Mouse (Mus musculus) thymus, adult 2 months (tissue): ENCODE data around the gene Susd1. TPM values are rescaled to one million over a fixed set of nuclear protein-coding genes. Genes with fewer than 3 reads are reported as not detected.
A peak's percentile ranks its signal among the peaks of the same experiment; 100 is the strongest.

Experiments
- DNase-seq: peaks from one replicate; pipeline ENCODE4 v3.0.0; 2021
- H3K27ac ChIP-seq: fragments of 200-500 bp; 2 replicates; pipeline ENCODE4 v1.5.1; 2012; ENCODE audit warnings: low read length, control low read depth; ENCODE audit not compliant: control insufficient read depth, insufficient read depth
- H3K27me3 ChIP-seq: fragments of 200-500 bp; 2 replicates; pipeline ENCODE4 v1.6.1; 2012; ENCODE audit warnings: mild to moderate bottlenecking, low read length, moderate library complexity, mixed read lengths; ENCODE audit not compliant: control insufficient read depth, insufficient read depth
- H3K36me3 ChIP-seq: fragments of 200-500 bp; 2 replicates; pipeline ENCODE4 v1.6.1; 2012; ENCODE audit warnings: mild to moderate bottlenecking, low read length, moderate library complexity; ENCODE audit not compliant: control insufficient read depth, insufficient read depth
- H3K4me1 ChIP-seq: fragments of 200-500 bp; replicated peaks from 2 replicates; pipeline ENCODE4 v1.6.1; 2012; ENCODE audit warnings: low read length; ENCODE audit not compliant: control insufficient read depth, insufficient read depth
- H3K4me3 ChIP-seq: fragments of 200-500 bp; 2 replicates; pipeline ENCODE4 v1.5.1; 2012; ENCODE audit warnings: mild to moderate bottlenecking, low read length, control low read depth, moderate library complexity; ENCODE audit not compliant: control insufficient read depth, insufficient read depth
- CTCF ChIP-seq: fragments of 200-500 bp; IDR thresholded peaks from 2 replicates; pipeline ENCODE4 v1.5.1; 2012; ENCODE audit warnings: mild to moderate bottlenecking, control low read depth, low read length, moderate library complexity, borderline replicate concordance; ENCODE audit not compliant: control insufficient read depth, poor library complexity, insufficient read depth; ENCODE audit errors: extremely low read depth
- POLR2A ChIP-seq: fragments of 200-500 bp; IDR thresholded peaks from 2 replicates; pipeline ENCODE4 v1.6.1; 2012; ENCODE audit warnings: mild to moderate bottlenecking, low read length, control low read depth, moderate library complexity; ENCODE audit not compliant: control insufficient read depth, poor library complexity, insufficient read depth; ENCODE audit errors: extremely low read depth
- whole genome bisulfite sequencing: fragments of 180-500 bp; shearing (Covaris S2); methylation state at CpG from one replicate; pipeline ENCODE4 v1.1.7; 2018; 5-methylcytosine and 5-hydroxymethylcytosine counted together
- polyA plus RNA-seq: library from polyadenylated mRNA; depleted of rRNA; stranded (reverse); fragments of >200 nt; gene quantifications from 2 replicates; pipeline ENCODE4 v1.2.3, GENCODE M21; 2012

The Susd1 gene
- polyA plus RNA-seq, 1 experiment: 22.0 TPM

GRCm38 (mm10) chr4:59333424-59333895 lies 105.0 kb downstream of the Susd1 start:
- Histone ChIP-seq H3K4me3 (no peak overlapping the region), H3K27ac (peak overlapping the region; percentile 74), H3K27me3 (no peaks in the 10 kb centered on the region), H3K36me3 (no peaks in the 10 kb centered on the region), H3K4me1 (peaks cover 65% of the 10 kb centered on the region)
- WGBS: 88% methylated on average over 14 of the region's 14 CpGs
- DNase-seq: no peak
- TF ChIP-seq POLR2A (no peak), CTCF (no peak)

GRCm38 (mm10) chr4:59332691-59333423 lies 105.6 kb downstream of the Susd1 start:
- Histone ChIP-seq H3K27ac (peak overlapping the region; percentile 74), H3K36me3 (no peaks in the 10 kb centered on the region), H3K4me3 (no peak overlapping the region), H3K27me3 (no peaks in the 10 kb centered on the region), H3K4me1 (peaks cover 61% of the 10 kb centered on the region)
- DNase-seq: no peak
- TF ChIP-seq POLR2A (no peak), CTCF (no peak)
- WGBS: 83% methylated on average over 9 of the region's 9 CpGs

GRCm38 (mm10) chr4:59332089-59332488 lies 106.3 kb downstream of the Susd1 start:
- Histone ChIP-seq H3K27me3 (no peaks in the 10 kb centered on the region), H3K4me1 (peaks cover 56% of the 10 kb centered on the region), H3K4me3 (no peak overlapping the region), H3K27ac (peak overlapping the region; percentile 98), H3K36me3 (no peaks in the 10 kb centered on the region)
- DNase-seq: no peak
- WGBS: 65% methylated on average over 5 of the region's 5 CpGs
- no peak for TF ChIP-seq CTCF
- no peak for TF ChIP-seq POLR2A

- no peaks in the 10 kb centered on the region for H3K36me3 ChIP-seq
- 1% methylated on average over 9 of the region's 9 CpGs for WGBS
- DNase-seq: peak; percentile 83
- 0 out of 2 replicates have a peak, but pooled peaks have one; percentile 43 for TF ChIP-seq POLR2A
- no peak for TF ChIP-seq CTCF
- H3K4me3 ChIP-seq: peak overlapping the region; percentile 31
- H3K27me3 ChIP-seq: no peaks in the 10 kb centered on the region
- peaks cover 51% of the 10 kb centered on the region for H3K4me1 ChIP-seq
- H3K27ac ChIP-seq: peak overlapping the region; percentile 98
These were observed 106.8 kb downstream of the Susd1 start for GRCm38 (mm10) chr4:59331633-59332032.

GRCm38 (mm10) chr4:59330961-59331604 lies 107.3 kb downstream of the Susd1 start:
- peak overlapping the region; percentile 98 for H3K27ac ChIP-seq
- peaks cover 46% of the 10 kb centered on the region for H3K4me1 ChIP-seq
- WGBS: 16% methylated on average over 10 of the region's 10 CpGs
- no peaks in the 10 kb centered on the region for H3K27me3 ChIP-seq
- H3K36me3 ChIP-seq: no peaks in the 10 kb centered on the region
- peak overlapping the region; percentile 31 for H3K4me3 ChIP-seq
- no peak for DNase-seq
- TF ChIP-seq POLR2A (no peak), CTCF (0 out of 2 replicates have a peak, but pooled peaks have one; percentile 18)

GRCm38 (mm10) chr4:59329461-59330304 lies 108.8 kb downstream of the Susd1 start:
- no peak for DNase-seq
- H3K36me3 ChIP-seq: no peaks in the 10 kb centered on the region
- H3K27me3 ChIP-seq: no peaks in the 10 kb centered on the region
- peak overlapping the region; percentile 31 for H3K27ac ChIP-seq
- H3K4me3 ChIP-seq: no peak overlapping the region
- peaks cover 36% of the 10 kb centered on the region for H3K4me1 ChIP-seq
- WGBS: 94% methylated on average over 19 of the region's 19 CpGs
- TF ChIP-seq POLR2A (no peak), CTCF (no peak)
